Mouse (Mus musculus): ENCODE results near the gene Smtn.

Gene Smtn

GRCm38 (mm10) chr11:3547047-3547446 is 6.6 kb upstream of the Smtn start:
- no peak for DNase-seq

- DNase-seq = no peak
Observed at GRCm38 (mm10) chr11:3546242-3546562, 5.8 kb upstream of the Smtn start.

- DNase-seq = no peak
Observed at GRCm38 (mm10) chr11:3545531-3546241, 5.3 kb upstream of the Smtn start.

GRCm38 (mm10) chr11:3544409-3544808 is 4.0 kb upstream of the Smtn start:
- DNase-seq = no peak

GRCm38 (mm10) chr11:3543001-3543400 is 2.6 kb upstream of the Smtn start:
- DNase-seq = peak; percentile 44

- no peak for DNase-seq
Observed at GRCm38 (mm10) chr11:3541932-3542331, 1.5 kb upstream of the Smtn start.

- no peak for DNase-seq
Observed at GRCm38 (mm10) chr11:3539826-3540196, 601 bp downstream of the Smtn start.

GRCm38 (mm10) chr11:3539111-3539825 is 1.1 kb downstream of the Smtn start:
- DNase-seq = peak; percentile 92

GRCm38 (mm10) chr11:3538341-3538740 is 2.1 kb downstream of the Smtn start:
- DNase-seq = no peak

- no peak for DNase-seq
Observed at GRCm38 (mm10) chr11:3537711-3538110, 2.7 kb downstream of the Smtn start.

- DNase-seq = no peak
Observed at GRCm38 (mm10) chr11:3536745-3537333, 3.6 kb downstream of the Smtn start.

- DNase-seq = no peak
Observed at GRCm38 (mm10) chr11:3536082-3536481, 4.3 kb downstream of the Smtn start.

GRCm38 (mm10) chr11:3535406-3535986 is 4.9 kb downstream of the Smtn start:
- peak; percentile 93 for DNase-seq

- DNase-seq = peak; percentile 27
Observed at GRCm38 (mm10) chr11:3534956-3535355, 5.5 kb downstream of the Smtn start.

- no peak for DNase-seq
Observed at GRCm38 (mm10) chr11:3533406-3533932, 6.9 kb downstream of the Smtn start.

- DNase-seq = no peak
Observed at GRCm38 (mm10) chr11:3532101-3532931, 8.1 kb downstream of the Smtn start.

GRCm38 (mm10) chr11:3531634-3532033 is 8.8 kb downstream of the Smtn start:
- DNase-seq = no peak

- no peak for DNase-seq
Observed at GRCm38 (mm10) chr11:3530731-3531130, 9.7 kb downstream of the Smtn start.

GRCm38 (mm10) chr11:3529476-3530252 is 10.7 kb downstream of the Smtn start:
- DNase-seq = no peak

GRCm38 (mm10) chr11:3528208-3528607 is 12.2 kb downstream of the Smtn start:
- DNase-seq = no peak

GRCm38 (mm10) chr11:3527766-3528165 is 12.6 kb downstream of the Smtn start:
- no peak for DNase-seq

Measured in right cerebral cortex, adult 18-20 months (tissue).